Mouse (Mus musculus) liver, postnatal 0 days (tissue): Measurements from ENCODE around the gene Pin4.

Source experiments
- CTCF ChIP-seq: sonication (generic); IDR thresholded peaks from 2 replicates; pipeline ENCODE4 v1.5.1; 2016; ENCODE audit warnings: antibody characterized with exemption, low read depth
- EP300 ChIP-seq: IDR thresholded peaks from 2 replicates; pipeline ENCODE4 v1.6.1; 2016; ENCODE audit warnings: antibody characterized with exemption, low read depth, mild to moderate bottlenecking

DNA sequence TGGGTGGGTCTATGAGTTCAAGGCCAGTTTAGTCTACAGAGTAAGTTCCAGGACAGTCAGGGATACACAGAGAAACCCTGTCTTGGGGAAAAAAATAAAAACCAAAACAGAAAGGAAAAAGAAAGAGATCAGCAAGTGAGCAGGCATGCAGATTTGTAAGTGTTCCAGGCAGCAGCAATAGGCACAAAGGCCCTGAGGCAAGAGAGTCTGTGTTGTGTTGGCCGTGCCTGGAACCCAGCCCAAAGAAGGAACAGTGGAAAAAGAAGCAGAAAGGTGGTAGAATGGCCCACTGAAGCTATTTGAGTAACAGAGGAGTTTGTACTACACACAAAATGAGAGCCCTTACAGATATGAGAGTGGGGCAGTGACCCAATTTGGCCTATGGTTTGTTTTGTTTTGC, 50.5 kb downstream of the Pin4 start:
- TF ChIP-seq CTCF (no peak), EP300 (no peak)
